Mouse (Mus musculus): ENCODE measurements around the gene Olfr111. TPM values are rescaled to one million over a fixed set of nuclear protein-coding genes. Genes with fewer than 3 reads are reported as not detected.
"Not testable (repeated sequence)": the region's sequence is repeated elsewhere in the genome, so short reads cannot be mapped to it uniquely, and the experiment has no call there.

Olfr111 gene
- total RNA-seq (2018; cell fraction: chromatin; rRNA removed), result 100 to 1,000 TPM in 17 of 26 experiments, 10 to 100 TPM in 9; 42.4 to 352 (median 152) TPM
- total RNA-seq (2018; cell fraction: cytosol; rRNA removed), result 10 to 100 TPM in 1 of 26 experiments, 1 to 10 TPM in 25; 1.1 to 10.9 (median 3.7) TPM
- 100 to 1,000 TPM in 16 of 26 experiments, 10 to 100 TPM in 10; 32.1 to 328 (median 166) TPM for total RNA-seq (2018; cell fraction: nucleus; rRNA removed)
- polyA plus RNA-seq (2018), result 3.2 to 5.6 TPM (median 4.0 TPM) in 3 replicates

- no peak within 1 kb of the TSS for H3K4me3 ChIP-seq (ENCODE audit: inconsistent target)
- WGBS (ENCODE audit: missing documents), result 83% methylated on average over 3 of the region's 4 CpGs
- H3K36me3 ChIP-seq (ENCODE audit: inconsistent target), result no peaks in the 10 kb centered on the region
- no peaks in the 10 kb centered on the region for H3K79me2 ChIP-seq (ENCODE audit: inconsistent target)
- no peak within 1 kb of the TSS for H3K27ac ChIP-seq
Measured at GRCm38 (mm10) chr17:37507730-37508129, at the start of gene Olfr111. Gene Olfr111 (plus strand): TSS chr17:37508030.

DNA sequence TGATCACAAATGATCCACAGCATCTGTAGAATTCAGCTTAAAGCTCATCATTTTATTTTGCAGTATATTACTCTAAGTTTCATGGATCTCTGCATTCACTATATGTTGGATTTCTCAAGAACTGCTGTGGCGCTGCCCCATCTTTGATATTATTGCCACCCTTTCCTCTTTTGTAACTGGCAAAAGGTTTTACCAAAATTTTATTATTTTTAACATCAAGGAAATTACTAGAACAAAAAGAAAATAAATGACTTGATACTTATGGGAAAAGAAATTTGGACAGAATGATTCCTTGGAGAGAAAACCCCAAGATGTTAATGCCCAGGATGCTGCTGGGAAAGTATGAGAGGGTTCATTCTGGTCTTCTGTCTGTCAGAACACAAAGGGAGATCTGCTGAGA, 49.2 kb upstream of the Olfr111 start, which contains the start of gene Olfr109:
TSS of gene Olfr109 (plus strand) at position 301 of the 400 bp plus-strand sequence.
- no peaks in the 10 kb centered on the region for H3K79me2 ChIP-seq (ENCODE audit: inconsistent target)
- no peaks in the 10 kb centered on the region for H3K36me3 ChIP-seq (ENCODE audit: inconsistent target)
- H3K4me3 ChIP-seq (ENCODE audit: inconsistent target), result no peak within 1 kb of the TSS
- 92% methylated on average over 1 of the region's 1 CpGs for WGBS (ENCODE audit: missing documents)
- H3K27ac ChIP-seq, result no peak within 1 kb of the TSS

DNA sequence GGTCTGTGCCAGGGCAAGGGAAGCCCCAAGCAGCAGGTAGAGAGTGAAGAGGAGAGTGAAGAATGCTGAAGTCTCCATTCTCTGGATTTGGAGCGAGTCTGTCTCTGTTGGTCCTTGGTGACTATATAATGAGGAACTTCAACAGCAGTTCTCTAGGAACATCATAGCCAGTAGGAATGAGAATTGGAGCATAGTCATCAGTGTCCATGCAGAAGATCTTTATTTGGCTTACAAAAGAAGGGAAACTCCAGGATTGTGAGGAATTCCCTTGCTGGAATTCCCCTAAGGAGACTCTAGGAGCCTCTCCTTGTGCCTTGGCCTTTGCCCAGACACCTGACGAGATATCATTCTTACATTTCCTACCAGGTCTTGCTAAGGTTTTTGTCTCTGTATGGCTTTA, 24.4 kb upstream of the Olfr111 start, which contains the start of gene H2-M2:
TSS of gene H2-M2 (minus strand) at position 101 of the 400 bp plus-strand sequence.
- Histone ChIP-seq H3K27ac (no peak within 1 kb of the TSS), H3K4me3 (ENCODE audit: inconsistent target) (no peak within 1 kb of the TSS), H3K36me3 (ENCODE audit: inconsistent target) (no peaks in the 10 kb centered on the region), H3K79me2 (ENCODE audit: inconsistent target) (no peaks in the 10 kb centered on the region)
- WGBS (ENCODE audit: missing documents), result 95% methylated on average over 2 of the region's 2 CpGs

DNA sequence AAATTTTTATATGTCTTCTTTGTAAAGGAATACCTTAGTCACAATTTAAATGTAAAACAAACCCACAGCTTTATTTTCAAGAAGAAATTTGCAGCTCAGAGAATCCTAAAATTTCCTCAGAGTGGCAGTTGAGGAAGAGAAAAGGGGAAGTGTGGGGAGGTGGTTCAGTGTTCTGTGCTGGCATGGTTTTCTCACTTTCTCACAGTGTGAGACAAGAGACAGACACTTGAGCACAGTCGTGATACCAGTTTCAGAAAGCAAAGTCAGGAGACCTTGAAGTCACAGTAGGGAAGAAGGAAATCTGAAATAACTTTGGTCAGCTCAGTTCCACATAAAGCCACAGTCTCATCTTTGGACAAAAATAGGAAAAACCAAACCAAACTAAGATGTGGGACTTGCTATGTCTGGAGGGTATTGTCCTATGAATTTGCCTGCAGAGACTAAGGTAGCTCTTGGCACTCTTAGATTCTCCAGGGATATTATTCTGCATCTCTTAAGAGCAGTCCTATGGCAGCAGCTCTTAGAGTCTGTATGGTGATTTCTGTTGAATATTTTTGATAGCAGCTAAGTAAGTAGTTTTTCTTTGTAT, 15.8 kb upstream of the Olfr111 start, which contains the start of gene Olfr110:
TSS of gene Olfr110 (plus strand) at position 539 of the 589 bp plus-strand sequence.
- H3K79me2 ChIP-seq (ENCODE audit: inconsistent target), result no peaks in the 10 kb centered on the region
- no peak within 1 kb of the TSS for H3K4me3 ChIP-seq (ENCODE audit: inconsistent target)
- H3K27ac ChIP-seq, result peak within 1 kb of the TSS; percentile 74
- H3K36me3 ChIP-seq (ENCODE audit: inconsistent target), result no peaks in the 10 kb centered on the region
- 11% methylated on average over 1 of the region's 1 CpGs for WGBS (ENCODE audit: missing documents)

DNA sequence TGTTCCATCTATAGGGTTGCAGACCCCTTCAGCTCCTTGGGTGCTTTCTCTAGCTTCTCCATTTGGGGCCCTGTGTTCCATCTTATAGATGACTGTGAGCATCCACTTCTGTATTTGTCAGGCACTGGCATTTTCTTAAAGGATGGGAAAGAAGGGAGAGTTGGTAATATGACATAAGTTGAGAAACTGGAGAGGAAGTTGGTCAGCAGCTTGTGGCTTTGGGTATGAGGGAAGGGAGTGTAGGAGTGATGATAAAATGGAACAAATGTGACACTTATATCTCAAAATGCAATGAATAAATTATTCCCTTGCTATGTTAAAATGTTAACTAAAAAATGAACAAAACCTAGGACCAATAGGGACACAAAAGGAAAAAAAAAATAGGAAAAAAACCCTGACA, 16.8 kb downstream of the Olfr111 start:
- Histone ChIP-seq H3K79me2 (ENCODE audit: inconsistent target) (peaks cover 28% of the 10 kb centered on the region), H3K27ac (peak overlapping the region; percentile 97)
- not testable (repeated sequence) for H3K36me3 ChIP-seq (ENCODE audit: inconsistent target); H3K4me3 ChIP-seq (ENCODE audit: inconsistent target)

GRCm38 (mm10) chr17:37525427-37525826, 17.6 kb downstream of the Olfr111 start:
- 7% methylated on average over 1 of the region's 1 CpGs for WGBS (ENCODE audit: missing documents)
- Histone ChIP-seq H3K4me3 (ENCODE audit: inconsistent target) (peak overlapping the region; percentile 28; the same call in 1 of the 2 replicates), H3K27ac (peak overlapping the region; percentile 97), H3K79me2 (ENCODE audit: inconsistent target) (peaks cover 32% of the 10 kb centered on the region)
- not testable (repeated sequence) for H3K36me3 ChIP-seq (ENCODE audit: inconsistent target)

DNA sequence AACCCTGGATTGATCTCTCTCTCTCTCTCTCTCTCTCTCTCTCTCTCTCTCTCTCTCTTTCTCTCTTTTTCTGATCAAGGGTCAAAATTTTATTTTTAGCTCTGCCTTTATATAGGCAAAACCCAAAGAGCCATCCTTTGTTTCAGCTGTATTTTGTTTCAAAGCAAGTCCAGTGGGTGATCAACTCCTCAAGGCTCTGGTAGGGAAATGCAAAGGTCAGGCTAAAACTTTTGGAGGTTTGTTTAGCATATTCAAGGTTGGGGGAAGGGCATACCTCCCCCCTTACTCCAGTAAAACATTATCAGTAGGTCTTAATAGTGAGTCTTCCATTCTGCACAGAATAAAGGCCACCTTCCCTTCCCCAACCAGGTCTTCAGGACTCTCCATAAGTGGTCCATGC, 27.3 kb downstream of the Olfr111 start:
- no peak overlapping the region for H3K4me3 ChIP-seq (ENCODE audit: inconsistent target)
- peaks cover 10% of the 10 kb centered on the region; the same call in 1 of the 2 replicates for H3K36me3 ChIP-seq (ENCODE audit: inconsistent target)
- H3K79me2 ChIP-seq (ENCODE audit: inconsistent target), result peaks cover 35% of the 10 kb centered on the region; the same call in 1 of the 2 replicates
- H3K27ac ChIP-seq, result no peak overlapping the region

DNA sequence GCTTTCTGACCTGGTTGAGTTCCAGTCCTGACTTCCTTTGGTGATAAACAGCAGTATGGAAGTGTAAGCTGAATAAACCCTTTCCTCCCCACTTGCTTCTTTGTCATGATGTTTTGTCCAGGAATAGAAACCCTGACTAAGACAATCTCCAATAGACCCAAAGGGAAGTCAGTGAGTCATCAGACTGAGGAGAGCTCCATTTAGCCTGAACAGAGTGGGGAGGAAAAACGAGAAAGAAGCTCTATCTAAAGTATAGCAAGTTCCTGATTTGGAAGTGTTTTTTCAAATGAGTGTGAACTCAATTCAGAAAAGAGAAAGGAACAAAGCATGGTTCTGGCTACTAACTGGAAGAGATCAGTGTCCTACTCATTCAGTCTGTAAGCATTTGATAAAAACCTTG, 30.6 kb downstream of the Olfr111 start:
- H3K4me3 ChIP-seq (ENCODE audit: inconsistent target); H3K36me3 ChIP-seq (ENCODE audit: inconsistent target): not testable (repeated sequence)
- WGBS (ENCODE audit: missing documents), result 0% methylated on average over 1 of the region's 1 CpGs
- H3K27ac ChIP-seq, result peak overlapping the region; percentile 81
- H3K79me2 ChIP-seq (ENCODE audit: inconsistent target), result peaks cover 19% of the 10 kb centered on the region; the same call in 1 of the 2 replicates

GRCm38 (mm10) chr17:37541454-37542119, 33.8 kb downstream of the Olfr111 start:
- peaks cover 5% of the 10 kb centered on the region; the same call in 1 of the 2 replicates for H3K79me2 ChIP-seq (ENCODE audit: inconsistent target)
- 85% methylated on average over 4 of the region's 4 CpGs for WGBS (ENCODE audit: missing documents)
- H3K27ac ChIP-seq, result no peak overlapping the region
- H3K36me3 ChIP-seq (ENCODE audit: inconsistent target), result no peaks in the 10 kb centered on the region
- H3K4me3 ChIP-seq (ENCODE audit: inconsistent target), result no peak overlapping the region

DNA sequence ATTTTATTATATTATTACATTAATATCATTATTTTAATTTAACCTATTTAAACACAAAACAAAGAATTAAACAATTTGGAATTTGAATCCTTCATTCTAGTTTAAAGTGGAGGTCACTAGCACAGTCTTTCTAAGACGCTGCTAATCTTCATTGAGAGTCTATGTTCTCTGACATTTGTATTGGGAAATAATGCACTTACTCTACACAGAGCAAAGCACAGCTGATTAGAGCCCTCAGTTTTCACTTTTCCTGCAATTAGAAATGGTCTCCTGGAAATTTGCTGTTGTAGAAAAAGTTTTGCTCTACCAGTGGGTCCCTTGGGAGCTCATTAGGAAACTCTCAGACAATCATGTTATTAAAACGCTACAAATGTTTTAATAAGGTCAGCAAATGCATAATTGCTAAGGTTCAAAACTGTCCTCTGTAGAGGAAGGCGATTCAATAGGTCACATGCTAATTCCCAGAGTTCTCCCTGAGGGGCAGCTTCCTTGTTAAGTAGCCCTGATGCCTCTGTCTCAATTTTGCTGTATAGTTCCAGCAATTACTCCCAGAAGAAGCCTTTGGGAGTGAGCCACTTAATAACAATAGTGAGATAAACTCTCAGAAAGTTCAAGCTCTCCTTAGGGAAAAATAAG, 36.1 kb downstream of the Olfr111 start:
- WGBS (ENCODE audit: missing documents), result 80% methylated on average over 3 of the region's 3 CpGs
- H3K4me3 ChIP-seq (ENCODE audit: inconsistent target), result no peak overlapping the region
- H3K27ac ChIP-seq, result no peak overlapping the region
- H3K36me3 ChIP-seq (ENCODE audit: inconsistent target), result no peaks in the 10 kb centered on the region
- H3K79me2 ChIP-seq (ENCODE audit: inconsistent target), result no peaks in the 10 kb centered on the region; the same call in 1 of the 2 replicates

GRCm38 (mm10) chr17:37558913-37559615, 51.2 kb downstream of the Olfr111 start:
- 88% methylated on average over 1 of the region's 1 CpGs for WGBS (ENCODE audit: missing documents)
- no peaks in the 10 kb centered on the region for H3K79me2 ChIP-seq (ENCODE audit: inconsistent target)

DNA sequence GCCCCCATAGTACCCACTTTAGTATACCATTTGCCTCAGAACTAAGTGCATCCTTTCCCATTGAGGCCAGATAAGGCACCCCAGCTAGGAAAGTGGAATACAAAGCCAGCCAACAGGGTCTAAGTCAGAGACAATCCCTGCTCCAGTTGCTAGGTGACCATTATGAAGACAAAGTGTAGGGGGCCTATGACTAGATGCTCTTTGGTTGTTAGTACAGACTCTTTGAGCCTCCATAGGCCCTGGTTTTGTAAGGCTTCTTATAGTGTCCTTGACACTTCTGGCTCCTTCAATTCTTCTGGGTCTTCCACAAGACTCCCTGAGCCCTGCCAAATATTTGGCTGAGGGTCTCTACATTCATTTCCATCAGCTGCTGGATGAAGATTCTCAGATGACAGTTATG, 61.5 kb downstream of the Olfr111 start, which contains the start of gene Olfr112:
TSS of gene Olfr112 (minus strand) at position 101 of the 400 bp plus-strand sequence.
- H3K79me2 ChIP-seq (ENCODE audit: inconsistent target), result no peaks in the 10 kb centered on the region
- no peaks in the 10 kb centered on the region for H3K36me3 ChIP-seq (ENCODE audit: inconsistent target)
- H3K27ac ChIP-seq, result no peak within 1 kb of the TSS
- H3K4me3 ChIP-seq (ENCODE audit: inconsistent target), result no peak within 1 kb of the TSS

More at GRCm38 (mm10) chr17:37558913-37559615, 51.2 kb downstream of the Olfr111 start:
- no peaks in the 10 kb centered on the region for H3K36me3 ChIP-seq (ENCODE audit: inconsistent target)
- no peak overlapping the region for H3K27ac ChIP-seq
- H3K4me3 ChIP-seq (ENCODE audit: inconsistent target), result no peak overlapping the region

DNA sequence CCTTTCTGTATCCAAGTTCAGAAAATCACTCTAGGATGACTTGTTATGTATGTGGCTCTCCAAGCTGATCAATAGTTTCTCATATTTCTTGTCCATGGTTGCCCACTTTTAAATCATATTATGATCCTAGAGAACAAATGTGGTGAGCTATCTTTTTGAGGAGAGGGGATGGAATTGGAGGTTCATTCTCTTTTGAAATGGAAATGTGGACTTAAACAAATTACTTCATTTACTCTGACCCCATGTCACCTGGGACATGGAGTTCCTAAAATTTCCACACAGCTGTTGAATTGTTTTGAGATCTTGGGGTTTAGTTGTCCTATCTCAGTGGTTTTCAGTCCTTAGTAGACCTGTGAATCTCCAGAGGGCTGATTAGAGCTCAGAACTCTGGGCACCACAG, 69.7 kb downstream of the Olfr111 start, which contains the start of gene Olfr113:
TSS of gene Olfr113 (minus strand) at position 101 of the 400 bp plus-strand sequence.
- no peaks in the 10 kb centered on the region for H3K79me2 ChIP-seq (ENCODE audit: inconsistent target)
- H3K36me3 ChIP-seq (ENCODE audit: inconsistent target), result no peaks in the 10 kb centered on the region
- H3K4me3 ChIP-seq (ENCODE audit: inconsistent target), result no peak within 1 kb of the TSS
- no peak within 1 kb of the TSS for H3K27ac ChIP-seq
